In the genomic region with DNA sequence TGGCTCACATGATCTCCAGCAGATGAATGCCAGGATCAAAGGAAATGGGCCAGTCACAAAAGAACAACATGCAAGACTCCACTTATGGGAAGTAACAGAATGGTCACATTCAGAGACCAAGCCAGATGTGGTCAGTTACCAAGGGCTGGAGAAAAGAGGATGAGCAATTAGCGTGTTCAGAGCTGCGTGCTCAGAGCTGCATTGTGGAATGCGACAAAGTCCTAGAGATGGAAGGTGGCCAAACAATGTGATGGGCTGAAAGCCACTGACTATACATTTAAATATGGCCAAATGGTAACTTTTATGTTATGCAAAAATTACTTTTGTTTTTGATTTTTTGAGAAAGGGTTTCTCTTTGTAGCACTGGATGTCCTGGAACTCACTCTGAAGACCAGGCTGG, we compare ENCODE assay signal across 32 mouse cellular contexts.
"Had no signal": no experiment of that assay in that cellular context is flagged by ENCODE, and none has a peak within 500 bp of the region (broad histone marks: within the 10 kb centered on the region; RNA-seq: fewer than 3 reads in every experiment).

No protein-coding gene starts in this region.

- H3K9me3 ChIP-seq: limb, embryonic 10.5 days; limb, embryonic 12.5 days; limb, embryonic 13.5 days; limb, embryonic 15.5 days; liver, embryonic 12.5 days; liver, embryonic 13.5 days; liver, embryonic 15.5 days; lung, embryonic 15.5 days; megakaryocyte, embryonic 14.5 days; midbrain, embryonic 10.5 days; midbrain, embryonic 12.5 days; midbrain, embryonic 13.5 days; midbrain, embryonic 15.5 days; neural tube, embryonic 12.5 days; neural tube, embryonic 13.5 days had no signal

- H3K27ac ChIP-seq: left cerebral cortex, adult 2 months; limb, embryonic 10.5 days; limb, embryonic 12.5 days; limb, embryonic 13.5 days; limb, embryonic 15.5 days; liver, embryonic 12.5 days; liver, embryonic 13.5 days; liver, embryonic 14.5 days; liver, embryonic 15.5 days; lung, embryonic 15.5 days; macrophage; midbrain, embryonic 10.5 days; midbrain, embryonic 12.5 days; midbrain, embryonic 13.5 days; midbrain, embryonic 15.5 days; neural tube, embryonic 12.5 days; neural tube, embryonic 13.5 days had no signal

- DNase-seq: left cerebral cortex, postnatal 4 days; liver; liver, embryonic 13.5 days; liver, postnatal 0 days; lung, adult 18-20 months; lung, adult 2 months; lung, postnatal 10 days; lung, postnatal 14 days; lung, postnatal 36 days; midbrain, embryonic 14.5 days had no signal

- H3K36me3 ChIP-seq: limb, embryonic 10.5 days; limb, embryonic 12.5 days; limb, embryonic 13.5 days; limb, embryonic 15.5 days; liver, embryonic 12.5 days; liver, embryonic 13.5 days; liver, embryonic 15.5 days; lung, embryonic 15.5 days; midbrain, embryonic 10.5 days; midbrain, embryonic 12.5 days; midbrain, embryonic 13.5 days; midbrain, embryonic 15.5 days; neural tube, embryonic 12.5 days; neural tube, embryonic 13.5 days had no signal

- H3K9ac ChIP-seq: limb, embryonic 12.5 days; limb, embryonic 13.5 days; limb, embryonic 15.5 days; liver, embryonic 12.5 days; liver, embryonic 13.5 days; liver, embryonic 14.5 days; liver, embryonic 15.5 days; liver, postnatal 0 days; lung, embryonic 15.5 days; midbrain, embryonic 12.5 days; midbrain, embryonic 13.5 days; midbrain, embryonic 15.5 days; neural tube, embryonic 12.5 days; neural tube, embryonic 13.5 days had no signal

- H3K4me3 ChIP-seq: left cerebral cortex, adult 2 months; limb, embryonic 10.5 days; limb, embryonic 12.5 days; limb, embryonic 13.5 days; limb, embryonic 15.5 days; liver, embryonic 12.5 days; liver, embryonic 13.5 days; liver, embryonic 15.5 days; lung, embryonic 15.5 days; megakaryocyte, embryonic 14.5 days; midbrain, embryonic 10.5 days; midbrain, embryonic 12.5 days; midbrain, embryonic 13.5 days; midbrain, embryonic 15.5 days; myocyte; neural tube, embryonic 12.5 days; neural tube, embryonic 13.5 days had no signal

- H3K4me2 ChIP-seq: limb, embryonic 12.5 days; limb, embryonic 13.5 days; limb, embryonic 15.5 days; liver, embryonic 11.5 days; liver, embryonic 12.5 days; liver, embryonic 13.5 days; liver, embryonic 15.5 days; lung, embryonic 15.5 days; midbrain, embryonic 11.5 days; midbrain, embryonic 12.5 days; midbrain, embryonic 13.5 days; midbrain, embryonic 15.5 days; neural tube, embryonic 12.5 days; neural tube, embryonic 13.5 days had no signal

- ATAC-seq: liver, embryonic 12.5 days; liver, postnatal 0 days; lung, postnatal 0 days; midbrain, embryonic 13.5 days; midbrain, embryonic 15.5 days; midbrain, embryonic 16.5 days had no signal

- H3K4me1 ChIP-seq: limb, embryonic 12.5 days; limb, embryonic 13.5 days; limb, embryonic 15.5 days; liver, embryonic 12.5 days; liver, embryonic 13.5 days; liver, embryonic 15.5 days; megakaryocyte, embryonic 14.5 days; midbrain, embryonic 12.5 days; midbrain, embryonic 13.5 days; midbrain, embryonic 15.5 days; neural tube, embryonic 12.5 days; neural tube, embryonic 13.5 days had no signal

- H3K27me3 ChIP-seq: limb, embryonic 12.5 days; limb, embryonic 13.5 days; limb, embryonic 15.5 days; lung, embryonic 15.5 days; midbrain, embryonic 12.5 days; midbrain, embryonic 13.5 days; midbrain, embryonic 15.5 days; neural tube, embryonic 12.5 days; neural tube, embryonic 13.5 days had no signal
